Mouse (Mus musculus): ENCODE results near the gene Gm13769. TPM values are rescaled to one million over a fixed set of nuclear protein-coding genes. Genes with fewer than 3 reads are reported as not detected.
"Not testable (repeated sequence)": the region's sequence is repeated elsewhere in the genome, so short reads cannot be mapped to it uniquely, and the experiment has no call there.

The Gm13769 gene
- not detected in 2 replicates for polyA plus RNA-seq (2014; fragmentation: Nextera tagmentation; extraction: Ambion mirVana)

DNA sequence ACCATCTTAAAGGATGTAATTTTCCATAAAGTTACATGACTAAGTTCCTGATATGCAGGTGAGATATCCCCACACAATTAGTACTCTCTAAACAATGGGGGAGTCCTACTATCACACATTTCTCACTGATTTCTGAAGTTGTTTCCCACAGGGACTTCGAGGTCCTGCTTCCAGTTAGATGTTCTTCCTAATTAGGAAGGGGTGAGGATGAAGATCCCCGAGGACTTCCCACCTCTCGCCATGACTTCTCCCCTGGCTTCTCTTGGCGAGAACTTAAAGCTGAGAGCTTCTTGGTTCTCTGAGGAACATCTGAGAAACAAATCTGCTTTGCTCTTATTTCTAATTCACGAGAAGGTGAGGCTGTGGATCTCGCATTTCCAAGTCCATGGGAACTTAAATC is at the start of gene Gm13769:
TSS of gene Gm13769 (plus strand) at position 301 of the 400 bp plus-strand sequence.
- H3K4me3 ChIP-seq (ENCODE audit: low read depth, low read length); H3K27ac ChIP-seq (ENCODE audit: low read depth, low read length); H3K4me1 ChIP-seq (replicated peaks; ENCODE audit: control insufficient read depth, insufficient read depth, low read length); DNase-seq (ENCODE audit: low spot score); H3K9me3 ChIP-seq (ENCODE audit: control insufficient read depth, low read length); H3K4me2 ChIP-seq (replicated peaks; ENCODE audit: low read depth, low read length); ATAC-seq (ENCODE audit: low FRiP score); H3K9ac ChIP-seq (ENCODE audit: low read depth, low read length); H3K36me3 ChIP-seq (ENCODE audit: control insufficient read depth, insufficient read depth, low read length); H3K27me3 ChIP-seq (ENCODE audit: control insufficient read depth, insufficient read depth, low read length): not testable (repeated sequence)
- no CpG with 5 or more reads among the region's 6 CpGs for WGBS

- WGBS, result 83% methylated on average over 6 of the region's 6 CpGs
- no peak within 1 kb of the TSS for H3K27ac ChIP-seq (ENCODE audit: low read depth, low read length)
- DNase-seq (ENCODE audit: low spot score) (no peak), ATAC-seq (ENCODE audit: low FRiP score) (no peak)
- H3K4me2 ChIP-seq (replicated peaks; ENCODE audit: low read depth, low read length), result no peak within 1 kb of the TSS
- no peaks in the 10 kb centered on the region for H3K27me3 ChIP-seq (ENCODE audit: control insufficient read depth, insufficient read depth, low read length)
- H3K9me3 ChIP-seq (ENCODE audit: control insufficient read depth, low read length), result no peaks in the 10 kb centered on the region
- H3K36me3 ChIP-seq (ENCODE audit: control insufficient read depth, insufficient read depth, low read length), result no peaks in the 10 kb centered on the region
- no peak within 1 kb of the TSS for H3K9ac ChIP-seq (ENCODE audit: low read depth, low read length)
- H3K4me3 ChIP-seq (ENCODE audit: low read depth, low read length), result no peak within 1 kb of the TSS
- no peaks in the 10 kb centered on the region for H3K4me1 ChIP-seq (replicated peaks; ENCODE audit: control insufficient read depth, insufficient read depth, low read length)
Observed at GRCm38 (mm10) chr2:90292741-90293140, 29.3 kb upstream of the Gm13769 start, which contains the start of gene Olfr1272. Gene Olfr1272, minus strand, starts transcription at chr2:90292841.

DNA sequence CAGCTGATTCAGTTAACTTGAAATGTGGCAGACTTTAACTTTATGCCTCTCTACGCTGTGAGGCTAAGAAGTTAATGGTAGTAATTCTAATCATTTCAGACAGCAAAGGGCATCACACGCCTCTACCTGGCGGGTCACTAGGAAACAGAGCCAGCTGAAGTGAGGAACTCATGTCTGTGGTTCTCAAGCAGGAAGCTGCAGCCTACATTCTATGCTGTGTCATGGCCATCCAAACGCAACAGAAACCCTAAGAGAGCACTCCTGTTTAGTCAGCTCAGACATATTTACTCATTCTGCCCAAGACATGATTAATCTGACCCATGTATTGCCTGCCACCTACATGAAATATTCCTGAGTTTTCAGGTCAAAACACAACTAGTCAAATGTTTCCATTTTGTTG is 24.7 kb downstream of the Gm13769 start:
- ATAC-seq (ENCODE audit: low FRiP score); H3K36me3 ChIP-seq (ENCODE audit: control insufficient read depth, insufficient read depth, low read length); H3K9me3 ChIP-seq (ENCODE audit: control insufficient read depth, low read length); H3K4me1 ChIP-seq (replicated peaks; ENCODE audit: control insufficient read depth, insufficient read depth, low read length); H3K9ac ChIP-seq (ENCODE audit: low read depth, low read length); H3K4me3 ChIP-seq (ENCODE audit: low read depth, low read length); H3K27ac ChIP-seq (ENCODE audit: low read depth, low read length); H3K4me2 ChIP-seq (replicated peaks; ENCODE audit: low read depth, low read length); H3K27me3 ChIP-seq (ENCODE audit: control insufficient read depth, insufficient read depth, low read length); DNase-seq (ENCODE audit: low spot score): not testable (repeated sequence)
- no CpG with 5 or more reads among the region's 4 CpGs for WGBS

- H3K4me2 ChIP-seq (replicated peaks; ENCODE audit: low read depth, low read length); H3K4me3 ChIP-seq (ENCODE audit: low read depth, low read length); ATAC-seq (ENCODE audit: low FRiP score); H3K27me3 ChIP-seq (ENCODE audit: control insufficient read depth, insufficient read depth, low read length); DNase-seq (ENCODE audit: low spot score); H3K27ac ChIP-seq (ENCODE audit: low read depth, low read length); H3K4me1 ChIP-seq (replicated peaks; ENCODE audit: control insufficient read depth, insufficient read depth, low read length); H3K9ac ChIP-seq (ENCODE audit: low read depth, low read length); H3K9me3 ChIP-seq (ENCODE audit: control insufficient read depth, low read length); H3K36me3 ChIP-seq (ENCODE audit: control insufficient read depth, insufficient read depth, low read length): not testable (repeated sequence)
- WGBS, result no CpG with 5 or more reads among the region's 6 CpGs
Observed at GRCm38 (mm10) chr2:90351047-90351446, 29.0 kb downstream of the Gm13769 start.

DNA sequence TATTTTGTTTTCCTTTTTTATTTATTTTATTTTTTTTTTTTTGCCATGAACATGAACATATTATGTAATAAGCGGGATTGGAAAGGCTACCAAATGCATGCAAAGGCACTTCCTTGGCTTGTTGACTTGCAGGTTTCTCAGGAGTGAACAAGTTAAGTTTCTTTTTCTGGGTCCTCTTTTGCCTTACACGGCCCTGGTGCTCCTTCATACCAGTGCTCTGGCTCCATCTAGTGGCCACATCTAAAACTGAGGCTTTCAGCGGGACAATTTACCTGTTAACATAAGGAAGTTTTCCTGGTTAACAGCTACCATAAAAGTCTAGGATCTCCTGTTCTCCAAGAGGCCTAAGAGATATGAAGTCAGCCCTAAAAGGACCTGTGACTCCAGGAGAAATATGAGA is 29.5 kb downstream of the Gm13769 start:
- H3K9me3 ChIP-seq (ENCODE audit: control insufficient read depth, low read length); H3K36me3 ChIP-seq (ENCODE audit: control insufficient read depth, insufficient read depth, low read length); ATAC-seq (ENCODE audit: low FRiP score); H3K27ac ChIP-seq (ENCODE audit: low read depth, low read length); H3K4me3 ChIP-seq (ENCODE audit: low read depth, low read length); H3K9ac ChIP-seq (ENCODE audit: low read depth, low read length); H3K4me2 ChIP-seq (replicated peaks; ENCODE audit: low read depth, low read length); DNase-seq (ENCODE audit: low spot score); H3K4me1 ChIP-seq (replicated peaks; ENCODE audit: control insufficient read depth, insufficient read depth, low read length); H3K27me3 ChIP-seq (ENCODE audit: control insufficient read depth, insufficient read depth, low read length): not testable (repeated sequence)
- no CpG with 5 or more reads among the region's 3 CpGs for WGBS

- H3K9me3 ChIP-seq (ENCODE audit: control insufficient read depth, low read length); ATAC-seq (ENCODE audit: low FRiP score); H3K27ac ChIP-seq (ENCODE audit: low read depth, low read length); H3K27me3 ChIP-seq (ENCODE audit: control insufficient read depth, insufficient read depth, low read length); H3K4me1 ChIP-seq (replicated peaks; ENCODE audit: control insufficient read depth, insufficient read depth, low read length); H3K4me3 ChIP-seq (ENCODE audit: low read depth, low read length); H3K9ac ChIP-seq (ENCODE audit: low read depth, low read length); DNase-seq (ENCODE audit: low spot score); H3K36me3 ChIP-seq (ENCODE audit: control insufficient read depth, insufficient read depth, low read length); H3K4me2 ChIP-seq (replicated peaks; ENCODE audit: low read depth, low read length): not testable (repeated sequence)
- whole genome bisulfite sequencing, result no CpG with 5 or more reads among the region's 5 CpGs
Observed at GRCm38 (mm10) chr2:90359229-90359628, 37.2 kb downstream of the Gm13769 start.

DNA sequence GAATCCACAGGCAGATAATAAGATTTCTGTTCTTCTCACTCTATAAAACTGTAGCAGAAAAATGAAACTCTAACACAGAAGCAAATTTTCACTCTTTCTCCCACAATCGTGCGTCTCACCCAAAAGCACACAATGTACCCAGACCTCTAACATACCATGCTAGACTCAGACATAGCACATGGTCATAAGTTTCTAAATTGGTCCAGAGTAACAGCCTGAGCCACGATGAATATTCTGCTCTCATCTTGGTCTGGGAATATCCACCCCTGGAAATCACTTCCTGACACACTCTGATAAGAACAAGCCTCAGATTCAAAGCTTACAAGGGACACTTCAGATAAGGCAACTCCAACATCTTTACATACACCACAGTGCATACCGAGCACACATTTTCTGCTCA is 38.2 kb downstream of the Gm13769 start:
- not testable (repeated sequence) for H3K4me3 ChIP-seq (ENCODE audit: low read depth, low read length); H3K4me1 ChIP-seq (replicated peaks; ENCODE audit: control insufficient read depth, insufficient read depth, low read length); H3K27ac ChIP-seq (ENCODE audit: low read depth, low read length); H3K9me3 ChIP-seq (ENCODE audit: control insufficient read depth, low read length); DNase-seq (ENCODE audit: low spot score); H3K36me3 ChIP-seq (ENCODE audit: control insufficient read depth, insufficient read depth, low read length); ATAC-seq (ENCODE audit: low FRiP score); H3K9ac ChIP-seq (ENCODE audit: low read depth, low read length); H3K27me3 ChIP-seq (ENCODE audit: control insufficient read depth, insufficient read depth, low read length); H3K4me2 ChIP-seq (replicated peaks; ENCODE audit: low read depth, low read length)
- WGBS, result no CpG with 5 or more reads among the region's 4 CpGs

Other genes starting within 250 kb of the Gm13769 start
- not detected in 2 replicates for gene Olfr1269, start 200.8 kb upstream of the Gm13769 start, polyA plus RNA-seq (2014; fragmentation: Nextera tagmentation; extraction: Ambion mirVana)
- not detected in 2 replicates for gene Olfr32, start 179.9 kb upstream of the Gm13769 start, polyA plus RNA-seq (2014; fragmentation: Nextera tagmentation; extraction: Ambion mirVana)
- not detected in 2 replicates for gene Olfr1270, start 169.1 kb upstream of the Gm13769 start, polyA plus RNA-seq (2014; fragmentation: Nextera tagmentation; extraction: Ambion mirVana)
- not detected in 2 replicates for gene Olfr1506, start 97.7 kb upstream of the Gm13769 start, polyA plus RNA-seq (2014; fragmentation: Nextera tagmentation; extraction: Ambion mirVana)
- not detected in 2 replicates for gene Olfr142, start 64.6 kb upstream of the Gm13769 start, polyA plus RNA-seq (2014; fragmentation: Nextera tagmentation; extraction: Ambion mirVana)
- not detected in 2 replicates for gene Olfr1271, start 51.2 kb upstream of the Gm13769 start, polyA plus RNA-seq (2014; fragmentation: Nextera tagmentation; extraction: Ambion mirVana)
- gene Olfr1272, start 29.4 kb upstream of the Gm13769 start, polyA plus RNA-seq (2014; fragmentation: Nextera tagmentation; extraction: Ambion mirVana), result not detected in 2 replicates
- 0.14 TPM in 1 of 2 replicates, not detected in the other for gene Olfr1274-ps, start 76.5 kb downstream of the Gm13769 start, polyA plus RNA-seq (2014; fragmentation: Nextera tagmentation; extraction: Ambion mirVana)